Mouse (Mus musculus): ENCODE results near the gene Clps. TPM values are rescaled to one million over a fixed set of nuclear protein-coding genes. Genes with fewer than 3 reads are reported as not detected.

The Clps gene
- total RNA-seq (2023), result not detected

GRCm38 (mm10) chr17:28560598-28560997, at the start of gene Clps:
TSS of gene Clps (minus strand) at chr17:28560766.

GRCm38 (mm10) chr17:28575244-28576125, 14.9 kb upstream of the Clps start, which contains the start of gene Lhfpl5:
TSS of gene Lhfpl5 (plus strand) at chr17:28575641.

GRCm38 (mm10) chr17:28549111-28549510, 11.5 kb downstream of the Clps start, which contains the start of gene Clpsl2:
TSS of gene Clpsl2 (plus strand) at chr17:28549411.

GRCm38 (mm10) chr17:28530506-28530905, 30.1 kb downstream of the Clps start, which contains the start of gene Armc12:
TSS of gene Armc12 (plus strand) at chr17:28530806.

GRCm38 (mm10) chr17:28517441-28517955, 43.1 kb downstream of the Clps start, which contains the start of gene Fkbp5:
TSS of gene Fkbp5 (minus strand) at chr17:28517527.

Other genes starting within 250 kb of the Clps start
- 10 to 100 TPM; 14.2 to 14.9 TPM for gene Fance, start 247.2 kb downstream of the Clps start, total RNA-seq (2023)
- 100 to 1,000 TPM; 528 to 601 TPM for gene Rpl10a, start 232.3 kb downstream of the Clps start, total RNA-seq (2023)
- 1 to 10 TPM in 1 of 2 experiments, under 1 TPM in 1; 0.55 to 1.7 TPM for gene Tead3, start 209.9 kb downstream of the Clps start, total RNA-seq (2023)
- not detected for gene Tulp1, start 195.5 kb downstream of the Clps start, total RNA-seq (2023)
- 10 to 100 TPM; 36.3 to 46.3 TPM for gene Fkbp5, start 43.2 kb downstream of the Clps start, total RNA-seq (2023)
- 1 to 10 TPM; 1.9 to 2.3 TPM for gene Armc12, start 30.0 kb downstream of the Clps start, total RNA-seq (2023)
- not detected for gene Clpsl2, start 11.4 kb downstream of the Clps start, total RNA-seq (2023)
- gene Lhfpl5, start 14.9 kb upstream of the Clps start, total RNA-seq (2023), result not detected
- 10 to 100 TPM; 52.1 to 58.2 TPM for gene Srpk1, start 61.9 kb upstream of the Clps start, total RNA-seq (2023)
- gene Slc26a8, start 129.5 kb upstream of the Clps start, total RNA-seq (2023), result 1 to 10 TPM; 2.2 to 2.4 TPM
- 100 to 1,000 TPM; 235 to 247 TPM for gene Mapk14, start 130.6 kb upstream of the Clps start, total RNA-seq (2023)
- 10 to 100 TPM in 1 of 2 experiments, 1 to 10 TPM in 1; 9.6 to 13.5 TPM for gene AC170998.1, start 165.3 kb upstream of the Clps start, total RNA-seq (2023)
- gene Mapk13, start 208.5 kb upstream of the Clps start, total RNA-seq (2023), result 100 to 1,000 TPM; 145 to 187 TPM
- 10 to 100 TPM; 46.3 to 55.6 TPM for gene Brpf3, start 240.3 kb upstream of the Clps start, total RNA-seq (2023)